Mouse (Mus musculus) embryonic facial prominence, embryonic 13.5 days (tissue): ENCODE measurements around the gene Ubash3b. TPM values are rescaled to one million over a fixed set of nuclear protein-coding genes. Genes with fewer than 3 reads are reported as not detected.

Experiments used
- ATAC-seq: fragments of 200-750 bp; cut with Nextera tagmentation; 2 replicates; pipeline ENCODE4 v1.8.0; 2017; ENCODE audit warnings: low read depth; ENCODE audit not compliant: insufficient number of reproducible peaks, insufficient read depth, low FRiP score, low TSS enrichment
- H3K27ac ChIP-seq: fragments of 300-500 bp; sonication (generic); 2 replicates; pipeline ENCODE4 v1.5.1; 2015; ENCODE audit warnings: moderate library complexity, mild to moderate bottlenecking, inconsistent platforms
- H3K27me3 ChIP-seq: fragments of 300-500 bp; sonication (generic); 2 replicates; pipeline ENCODE4 v1.6.1; 2015; ENCODE audit warnings: mild to moderate bottlenecking, inconsistent platforms
- H3K36me3 ChIP-seq: fragments of 300-500 bp; sonication (generic); 2 replicates; pipeline ENCODE4 v1.6.1; 2015; ENCODE audit warnings: mild to moderate bottlenecking, inconsistent platforms
- H3K4me1 ChIP-seq: fragments of 300-500 bp; sonication (generic); 2 replicates; pipeline ENCODE4 v1.6.1; 2015; ENCODE audit warnings: inconsistent platforms
- H3K4me2 ChIP-seq: fragments of 300-500 bp; sonication (generic); 2 replicates; pipeline ENCODE4 v1.6.1; 2015; ENCODE audit warnings: moderate library complexity, mild to moderate bottlenecking, inconsistent platforms
- H3K4me3 ChIP-seq: fragments of 300-500 bp; sonication (generic); 2 replicates; pipeline ENCODE4 v1.5.1; 2015; ENCODE audit warnings: mild to moderate bottlenecking, inconsistent platforms
- H3K9ac ChIP-seq: fragments of 300-500 bp; sonication (generic); 2 replicates; pipeline ENCODE4 v1.6.1; 2015; ENCODE audit warnings: mild to moderate bottlenecking, inconsistent platforms
- H3K9me3 ChIP-seq: fragments of 300-500 bp; sonication (generic); 2 replicates; pipeline ENCODE4 v1.6.1; 2016; ENCODE audit warnings: inconsistent platforms
- WGBS: fragments of 180-500 bp; shearing (Covaris S2); methylation state at CpG from one replicate; pipeline ENCODE4 v1.1.7; 2015; ENCODE audit warnings: mixed read lengths; 5-methylcytosine and 5-hydroxymethylcytosine counted together
- polyA plus RNA-seq: library from polyadenylated mRNA; unstranded; fragments of >200 nt; fragmentation: Nextera tagmentation; extraction: Ambion mirVana; gene quantifications from 2 replicates; pipeline ENCODE4 v1.2.1, GENCODE M21; 2015

Ubash3b gene
- polyA plus RNA-seq, 1 experiment from 2014 or later = 7.8 TPM

DNA sequence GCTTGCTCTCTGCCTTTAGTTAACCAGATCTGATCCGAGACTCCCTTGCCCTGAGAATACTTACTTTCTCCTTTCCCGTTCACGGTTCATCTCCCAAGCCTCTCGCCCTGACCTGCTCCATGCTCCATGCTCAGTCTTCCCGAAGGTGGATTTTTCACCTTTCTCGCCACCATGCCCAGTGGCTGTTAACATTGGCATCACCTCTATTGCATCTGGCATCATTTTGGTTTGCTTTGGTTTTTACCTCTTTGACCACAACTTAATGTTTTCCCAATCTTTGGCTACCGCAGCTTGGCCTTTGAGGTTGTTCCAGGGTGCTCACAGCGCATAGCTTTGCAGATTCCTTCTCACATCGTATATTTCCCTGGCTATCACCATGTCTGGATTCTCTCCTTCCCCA, 26.0 kb upstream of the Ubash3b start:
- H3K36me3 ChIP-seq = no peaks in the 10 kb centered on the region
- peaks cover 15% of the 10 kb centered on the region for H3K4me1 ChIP-seq
- no peaks in the 10 kb centered on the region for H3K9me3 ChIP-seq
- 87% methylated on average over 9 of the region's 9 CpGs for WGBS
- no peak overlapping the region for H3K9ac ChIP-seq
- H3K4me3 ChIP-seq = no peak overlapping the region
- no peak overlapping the region for H3K4me2 ChIP-seq
- ATAC-seq = no peak
- H3K27me3 ChIP-seq = no peaks in the 10 kb centered on the region
- no peak overlapping the region for H3K27ac ChIP-seq

DNA sequence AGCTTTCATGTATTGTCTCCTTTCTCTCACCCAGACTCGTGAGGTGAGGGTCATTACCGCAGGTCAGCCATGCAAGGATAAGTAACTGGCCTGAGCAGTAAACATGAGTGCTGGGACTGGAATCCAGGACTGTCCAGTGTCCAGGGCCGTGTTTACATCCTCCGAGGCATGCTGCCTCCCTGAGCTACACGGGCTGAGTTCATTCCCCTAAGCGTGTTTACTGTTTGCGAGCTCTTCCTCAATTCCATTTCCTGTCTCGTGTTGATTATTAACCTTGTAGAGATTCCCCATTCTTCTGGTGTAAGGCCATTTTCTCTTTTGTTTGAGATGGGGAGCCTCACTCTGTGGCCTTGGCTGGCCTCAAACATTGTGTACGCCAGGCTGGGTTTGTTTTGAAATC, 23.8 kb upstream of the Ubash3b start:
- ATAC-seq = no peak
- no peaks in the 10 kb centered on the region for H3K27me3 ChIP-seq

DNA sequence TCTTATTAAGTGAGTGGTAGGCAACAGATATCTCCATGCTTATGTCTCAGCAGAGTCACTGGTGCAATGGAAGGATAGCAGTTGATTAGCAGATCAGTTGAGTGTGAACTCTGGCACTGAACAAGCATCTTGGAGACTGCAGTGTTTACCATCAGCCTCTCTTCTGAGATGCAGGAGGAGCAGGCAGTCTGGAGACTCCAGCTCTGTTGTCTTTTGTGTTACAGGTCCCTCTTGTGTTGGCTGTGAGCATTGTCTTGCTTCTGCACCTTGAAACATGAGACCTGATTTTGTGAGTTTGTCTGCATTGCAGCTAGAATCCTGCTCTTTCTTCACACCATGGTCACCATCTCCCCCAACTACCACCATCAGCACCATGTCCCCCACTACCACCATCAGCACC, 21.1 kb upstream of the Ubash3b start:
- no peaks in the 10 kb centered on the region for H3K36me3 ChIP-seq
- H3K27ac ChIP-seq = no peak overlapping the region
- ATAC-seq = no peak
- H3K9me3 ChIP-seq = no peaks in the 10 kb centered on the region
- no peak overlapping the region for H3K9ac ChIP-seq
- H3K4me3 ChIP-seq = no peak overlapping the region
- H3K4me1 ChIP-seq = peaks cover 8% of the 10 kb centered on the region; the same call in 1 of the 2 replicates
- H3K4me2 ChIP-seq = no peak overlapping the region
- no peaks in the 10 kb centered on the region for H3K27me3 ChIP-seq

More for the DNA sequence above, 23.8 kb upstream of the Ubash3b start:
- H3K4me1 ChIP-seq = peaks cover 11% of the 10 kb centered on the region; the same call in 1 of the 2 replicates
- 79% methylated on average over 9 of the region's 9 CpGs for WGBS
- H3K4me2 ChIP-seq = no peak overlapping the region
- H3K36me3 ChIP-seq = no peaks in the 10 kb centered on the region
- no peak overlapping the region for H3K27ac ChIP-seq
- H3K9ac ChIP-seq = no peak overlapping the region
- H3K4me3 ChIP-seq = no peak overlapping the region
- H3K9me3 ChIP-seq = no peaks in the 10 kb centered on the region

DNA sequence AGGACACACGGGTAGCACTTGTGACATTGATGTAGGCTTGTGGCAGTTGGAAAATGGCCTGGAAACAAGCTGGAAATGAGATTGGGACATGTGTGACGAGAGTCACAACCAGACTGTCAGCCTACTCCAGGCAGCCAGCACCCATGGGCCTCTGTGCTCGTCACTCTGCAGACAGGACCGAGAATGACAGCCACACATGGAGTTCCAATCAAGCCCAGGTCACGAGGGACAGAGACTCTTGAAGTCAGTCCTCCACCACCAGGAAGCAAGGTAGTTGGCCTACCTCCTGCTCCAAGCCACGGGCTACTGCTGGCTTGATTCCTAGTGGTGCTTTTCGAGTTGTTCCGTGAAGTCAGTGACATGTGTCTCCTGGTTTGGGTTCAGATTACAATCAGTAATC, 20.3 kb upstream of the Ubash3b start:
- Histone ChIP-seq H3K9me3 (no peaks in the 10 kb centered on the region), H3K27ac (no peak overlapping the region), H3K4me1 (peaks cover 8% of the 10 kb centered on the region; the same call in 1 of the 2 replicates), H3K27me3 (no peaks in the 10 kb centered on the region), H3K4me2 (no peak overlapping the region), H3K9ac (no peak overlapping the region), H3K36me3 (no peaks in the 10 kb centered on the region), H3K4me3 (no peak overlapping the region)
- ATAC-seq = no peak
- WGBS = 46% methylated on average over 8 of the region's 8 CpGs

DNA sequence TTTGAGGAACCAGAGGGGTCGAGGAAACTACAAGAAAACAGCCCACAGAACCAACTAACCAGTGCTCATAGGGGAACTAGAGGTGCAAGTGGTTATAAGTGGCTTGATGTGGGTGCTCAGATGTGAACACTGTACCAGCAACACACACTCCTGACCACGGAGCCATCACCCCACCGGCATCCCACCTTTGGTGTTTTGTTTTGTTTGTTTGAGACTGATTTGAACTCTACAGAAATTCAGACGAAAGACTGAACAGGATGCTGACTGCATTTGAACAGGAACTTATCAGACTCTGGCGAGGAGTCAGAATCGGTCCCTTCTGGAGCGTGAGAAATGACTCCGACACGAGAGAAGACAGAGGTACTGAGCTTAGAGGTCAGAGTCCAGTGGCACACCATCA, 19.9 kb upstream of the Ubash3b start:
- no peaks in the 10 kb centered on the region for H3K36me3 ChIP-seq
- no peaks in the 10 kb centered on the region for H3K9me3 ChIP-seq
- WGBS = 83% methylated on average over 9 of the region's 9 CpGs
- H3K27me3 ChIP-seq = no peaks in the 10 kb centered on the region
- no peak overlapping the region for H3K27ac ChIP-seq
- peaks cover 8% of the 10 kb centered on the region; the same call in 1 of the 2 replicates for H3K4me1 ChIP-seq
- H3K4me2 ChIP-seq = no peak overlapping the region
- no peak overlapping the region for H3K4me3 ChIP-seq
- no peak overlapping the region for H3K9ac ChIP-seq
- no peak for ATAC-seq

- no peak for ATAC-seq
- H3K36me3 ChIP-seq = no peaks in the 10 kb centered on the region
- peaks cover 8% of the 10 kb centered on the region; the same call in 1 of the 2 replicates for H3K4me1 ChIP-seq
- no peaks in the 10 kb centered on the region for H3K27me3 ChIP-seq
- H3K9me3 ChIP-seq = no peaks in the 10 kb centered on the region
- no peak overlapping the region for H3K9ac ChIP-seq
- H3K27ac ChIP-seq = no peak overlapping the region
- 66% methylated on average over 5 of the region's 5 CpGs for WGBS
- no peak overlapping the region for H3K4me3 ChIP-seq
- H3K4me2 ChIP-seq = no peak overlapping the region
These were observed 17.6 kb upstream of the Ubash3b start for GRCm38 (mm10) chr9:41179056-41179455.

DNA sequence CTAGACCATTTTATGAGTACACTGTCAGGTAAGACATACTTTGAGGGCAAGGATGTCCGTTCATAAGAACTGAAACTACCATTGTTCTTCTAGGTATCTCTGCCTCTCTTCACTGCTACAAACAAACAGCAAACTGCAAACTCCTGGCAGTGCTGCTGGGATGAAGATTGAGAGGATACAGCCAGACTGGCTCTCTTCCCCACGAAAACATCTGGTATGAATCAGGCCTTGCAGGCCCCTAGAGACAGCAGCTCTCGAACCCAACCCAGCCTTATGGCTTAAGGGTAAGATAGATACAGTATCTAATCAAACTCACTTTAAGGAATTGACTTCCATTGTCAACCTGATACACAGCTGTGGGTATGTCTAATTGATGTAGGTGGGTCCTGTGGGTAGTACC, 11.7 kb upstream of the Ubash3b start:
- WGBS = 36% methylated on average over 3 of the region's 3 CpGs
- Histone ChIP-seq H3K9me3 (no peaks in the 10 kb centered on the region), H3K4me1 (peaks cover 13% of the 10 kb centered on the region), H3K9ac (no peak overlapping the region), H3K27ac (no peak overlapping the region), H3K36me3 (no peaks in the 10 kb centered on the region), H3K4me2 (no peak overlapping the region), H3K27me3 (no peaks in the 10 kb centered on the region), H3K4me3 (no peak overlapping the region)
- ATAC-seq = no peak

DNA sequence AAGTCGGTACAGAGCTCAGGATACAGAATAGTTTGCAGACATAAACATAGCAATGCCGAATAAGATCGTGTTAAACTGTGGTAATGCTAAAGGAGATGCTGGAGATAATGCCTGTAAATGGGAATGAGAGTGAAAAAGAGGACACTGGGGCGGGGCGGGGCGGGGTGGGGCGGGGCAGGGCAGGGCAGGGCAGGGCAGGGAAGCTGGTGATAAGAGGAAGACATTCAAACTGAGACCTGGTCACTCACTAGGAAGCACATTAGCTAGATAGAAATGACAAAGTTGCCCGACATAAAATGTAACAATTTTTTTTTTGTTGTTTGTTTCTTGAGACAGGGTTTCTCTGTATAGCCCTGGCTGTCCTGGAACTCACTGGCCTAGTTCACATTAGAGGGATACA, 10.9 kb upstream of the Ubash3b start:
- Histone ChIP-seq H3K36me3 (no peaks in the 10 kb centered on the region), H3K4me3 (no peak overlapping the region), H3K27me3 (no peaks in the 10 kb centered on the region), H3K27ac (0 out of 2 replicates have a peak overlapping the region, but pooled peaks have one; percentile 40), H3K9me3 (no peaks in the 10 kb centered on the region), H3K4me1 (peaks cover 13% of the 10 kb centered on the region), H3K9ac (no peak overlapping the region), H3K4me2 (no peak overlapping the region)
- ATAC-seq = no peak
- WGBS = 86% methylated on average over 8 of the region's 8 CpGs

- Histone ChIP-seq H3K36me3 (no peaks in the 10 kb centered on the region), H3K9ac (no peak overlapping the region), H3K27ac (no peak overlapping the region), H3K4me3 (no peak overlapping the region), H3K4me2 (no peak overlapping the region), H3K27me3 (no peaks in the 10 kb centered on the region), H3K9me3 (no peaks in the 10 kb centered on the region), H3K4me1 (peaks cover 13% of the 10 kb centered on the region)
- no peak for ATAC-seq
- 42% methylated on average over 8 of the region's 8 CpGs for WGBS
These were observed 8.5 kb upstream of the Ubash3b start for GRCm38 (mm10) chr9:41170026-41170425.

- 82% methylated on average over 2 of the region's 2 CpGs for WGBS
- Histone ChIP-seq H3K4me2 (no peak overlapping the region), H3K9me3 (no peaks in the 10 kb centered on the region), H3K4me1 (peaks cover 13% of the 10 kb centered on the region), H3K27ac (no peak overlapping the region), H3K27me3 (no peaks in the 10 kb centered on the region), H3K4me3 (no peak overlapping the region), H3K36me3 (no peaks in the 10 kb centered on the region), H3K9ac (no peak overlapping the region)
- no peak for ATAC-seq
These were observed 7.2 kb upstream of the Ubash3b start for GRCm38 (mm10) chr9:41168656-41169055.

- no peak overlapping the region for H3K4me2 ChIP-seq
- H3K4me1 ChIP-seq = peaks cover 11% of the 10 kb centered on the region
- no peaks in the 10 kb centered on the region for H3K36me3 ChIP-seq
- no peak overlapping the region for H3K4me3 ChIP-seq
- 89% methylated on average over 6 of the region's 6 CpGs for WGBS
- ATAC-seq = no peak
- H3K9me3 ChIP-seq = no peaks in the 10 kb centered on the region
- H3K27me3 ChIP-seq = no peaks in the 10 kb centered on the region
- no peak overlapping the region for H3K27ac ChIP-seq
- no peak overlapping the region for H3K9ac ChIP-seq
These were observed 6.7 kb upstream of the Ubash3b start for GRCm38 (mm10) chr9:41168206-41168605.

DNA sequence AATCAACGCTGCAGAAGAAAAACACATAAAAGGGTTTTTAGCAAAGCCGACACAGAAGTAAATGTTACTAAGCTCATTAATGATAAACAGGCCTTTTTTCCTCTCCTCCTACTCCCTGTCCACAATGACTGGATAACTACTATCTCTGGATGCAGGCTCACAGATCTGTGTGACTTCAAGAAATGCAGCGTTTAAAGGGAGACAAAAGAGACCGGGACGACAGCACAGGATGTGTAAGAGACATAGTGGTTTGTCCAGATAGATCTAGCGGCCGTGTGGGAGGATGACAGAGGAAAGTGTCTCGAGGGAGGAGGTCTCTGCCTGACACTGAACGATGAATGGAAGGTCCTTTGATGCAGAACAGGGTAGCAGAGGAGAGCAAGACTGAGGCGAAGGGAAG, 5.4 kb upstream of the Ubash3b start:
- Histone ChIP-seq H3K4me1 (peaks cover 5% of the 10 kb centered on the region; the same call in 1 of the 2 replicates), H3K4me2 (no peak overlapping the region), H3K27ac (no peak overlapping the region), H3K27me3 (no peaks in the 10 kb centered on the region), H3K9me3 (no peaks in the 10 kb centered on the region), H3K9ac (no peak overlapping the region), H3K4me3 (no peak overlapping the region), H3K36me3 (no peaks in the 10 kb centered on the region)
- WGBS = 55% methylated on average over 9 of the region's 10 CpGs
- ATAC-seq = no peak

GRCm38 (mm10) chr9:41162363-41162762, 866 bp upstream of the Ubash3b start:
- WGBS = 78% methylated on average over 4 of the region's 4 CpGs

More at GRCm38 (mm10) chr9:41162363-41162762, 866 bp upstream of the Ubash3b start:
- Histone ChIP-seq H3K9ac (no peak overlapping the region), H3K4me2 (no peak overlapping the region), H3K36me3 (no peaks in the 10 kb centered on the region), H3K4me1 (peaks cover 7% of the 10 kb centered on the region), H3K27me3 (peaks cover 5% of the 10 kb centered on the region; the same call in 1 of the 2 replicates), H3K27ac (no peak overlapping the region), H3K4me3 (no peak overlapping the region), H3K9me3 (no peaks in the 10 kb centered on the region)
- ATAC-seq = no peak
